Mouse (Mus musculus): Measurements from ENCODE around the gene Ermap.

The Ermap gene

GRCm38 (mm10) chr4:119185771-119186170 is 4.0 kb downstream of the Ermap start:
- no peak for DNase-seq (ENCODE audit: low spot score)

GRCm38 (mm10) chr4:119183525-119183924 is 6.3 kb downstream of the Ermap start:
- DNase-seq (ENCODE audit: low spot score): no peak

GRCm38 (mm10) chr4:119181456-119181855 is 8.4 kb downstream of the Ermap start:
- peak; percentile 16 for DNase-seq (ENCODE audit: low spot score)

GRCm38 (mm10) chr4:119180133-119180707 is 9.6 kb downstream of the Ermap start:
- DNase-seq (ENCODE audit: low spot score): no peak

- DNase-seq (ENCODE audit: low spot score): no peak
Observed at GRCm38 (mm10) chr4:119178331-119178730, 11.5 kb downstream of the Ermap start.

- no peak for DNase-seq (ENCODE audit: low spot score)
Observed at GRCm38 (mm10) chr4:119177702-119178101, 12.1 kb downstream of the Ermap start.

- peak; percentile 98 for DNase-seq (ENCODE audit: low spot score)
Observed at GRCm38 (mm10) chr4:119173851-119174453, 15.9 kb downstream of the Ermap start, which contains the start of gene Zfp691. TSS of gene Zfp691 (minus strand) at chr4:119174195.

- DNase-seq (ENCODE audit: low spot score): no peak
Observed at GRCm38 (mm10) chr4:119172919-119173650, 16.7 kb downstream of the Ermap start.

- DNase-seq (ENCODE audit: low spot score): peak; percentile 85
Observed at GRCm38 (mm10) chr4:119167663-119168062, 22.1 kb downstream of the Ermap start.

- DNase-seq (ENCODE audit: low spot score): no peak
Observed at GRCm38 (mm10) chr4:119167068-119167467, 22.7 kb downstream of the Ermap start.

- no peak for DNase-seq (ENCODE audit: low spot score)
Observed at GRCm38 (mm10) chr4:119165916-119166315, 23.9 kb downstream of the Ermap start.

GRCm38 (mm10) chr4:119162990-119163389 is 26.8 kb downstream of the Ermap start:
- DNase-seq (ENCODE audit: low spot score): no peak

GRCm38 (mm10) chr4:119161358-119161757 is 28.5 kb downstream of the Ermap start:
- DNase-seq (ENCODE audit: low spot score): no peak

GRCm38 (mm10) chr4:119157891-119158290 is 31.9 kb downstream of the Ermap start:
- DNase-seq (ENCODE audit: low spot score): no peak

GRCm38 (mm10) chr4:119157186-119157585 is 32.6 kb downstream of the Ermap start:
- no peak for DNase-seq (ENCODE audit: low spot score)

GRCm38 (mm10) chr4:119148741-119149140 is 41.1 kb downstream of the Ermap start:
- DNase-seq (ENCODE audit: low spot score): no peak

- DNase-seq (ENCODE audit: low spot score): no peak
Observed at GRCm38 (mm10) chr4:119147347-119147746, 42.5 kb downstream of the Ermap start.

- DNase-seq (ENCODE audit: low spot score): no peak
Observed at GRCm38 (mm10) chr4:119146816-119147215, 43.0 kb downstream of the Ermap start.

GRCm38 (mm10) chr4:119142230-119142871 is 47.5 kb downstream of the Ermap start:
- DNase-seq (ENCODE audit: low spot score): peak; percentile 40

GRCm38 (mm10) chr4:119141191-119141590 is 48.6 kb downstream of the Ermap start:
- DNase-seq (ENCODE audit: low spot score): no peak

GRCm38 (mm10) chr4:119140126-119140525 is 49.7 kb downstream of the Ermap start:
- DNase-seq (ENCODE audit: low spot score): no peak

GRCm38 (mm10) chr4:119138776-119139175 is 51.0 kb downstream of the Ermap start:
- no peak for DNase-seq (ENCODE audit: low spot score)

- no peak for DNase-seq (ENCODE audit: low spot score)
Observed at GRCm38 (mm10) chr4:119138171-119138570, 51.6 kb downstream of the Ermap start.
